Mouse (Mus musculus): ENCODE measurements around the gene Dis3l. TPM values are rescaled to one million over a fixed set of nuclear protein-coding genes. Genes with fewer than 3 reads are reported as not detected.

Gene Dis3l
- total RNA-seq, 2 experiments from 2014 or later, result 14.9 to 17.8 TPM

- ATAC-seq (replicated peaks; ENCODE audit: poor library complexity), result no peak
Measured at GRCm38 (mm10) chr9:64264813-64265212, 76.3 kb downstream of the Dis3l start.

GRCm38 (mm10) chr9:64261023-64261422 is 80.1 kb downstream of the Dis3l start:
- no peak for ATAC-seq (replicated peaks; ENCODE audit: poor library complexity)

GRCm38 (mm10) chr9:64259906-64260305 is 81.2 kb downstream of the Dis3l start:
- no peak for ATAC-seq (replicated peaks; ENCODE audit: poor library complexity)

Other genes with a start within 250 kb of the Dis3l start
- gene Lctl, start 224.1 kb downstream of the Dis3l start, total RNA-seq (2015), result not detected in 2 replicates
- not detected in 2 replicates for gene Lctl, start 224.1 kb downstream of the Dis3l start, total RNA-seq (2017)
- gene Zwilch, start 168.2 kb downstream of the Dis3l start, total RNA-seq (2015), result 37.7 and 48.5 TPM in 2 replicates
- 134 and 155 TPM in 2 replicates for gene Zwilch, start 168.2 kb downstream of the Dis3l start, total RNA-seq (2017)
- 4,149 and 4,331 TPM in 2 replicates for gene Rpl4, start 167.9 kb downstream of the Dis3l start, total RNA-seq (2015)
- 2,914 and 3,251 TPM in 2 replicates for gene Rpl4, start 167.9 kb downstream of the Dis3l start, total RNA-seq (2017)
- 16.5 and 20.7 TPM in 2 replicates for gene Snapc5, start 162.0 kb downstream of the Dis3l start, total RNA-seq (2015)
- 47.4 and 48.2 TPM in 2 replicates for gene Snapc5, start 162.0 kb downstream of the Dis3l start, total RNA-seq (2017)
- gene Uchl4, start 106.1 kb downstream of the Dis3l start, total RNA-seq (2015), result 0.62 and 0.88 TPM in 2 replicates
- gene Uchl4, start 106.1 kb downstream of the Dis3l start, total RNA-seq (2017), result 1.1 and 1.4 TPM in 2 replicates
- gene Map2k1, start 87.7 kb downstream of the Dis3l start, total RNA-seq (2015), result 34.0 and 38.3 TPM in 2 replicates
- 47.0 and 54.7 TPM in 2 replicates for gene Map2k1, start 87.7 kb downstream of the Dis3l start, total RNA-seq (2017)
- gene Tipin, start 59.7 kb downstream of the Dis3l start, total RNA-seq (2015), result 280 and 286 TPM in 2 replicates
- gene Tipin, start 59.7 kb downstream of the Dis3l start, total RNA-seq (2017), result 316 and 335 TPM in 2 replicates
- not detected in 2 replicates for gene Megf11, start 44.3 kb upstream of the Dis3l start, total RNA-seq (2015)
- gene Megf11, start 44.3 kb upstream of the Dis3l start, total RNA-seq (2017), result 0.03 TPM in 1 of 2 replicates, not detected in the other